Mouse (Mus musculus) stomach, postnatal 0 days (tissue): ENCODE results near the gene Map2k5.

Experiments
- CTCF ChIP-seq: IDR thresholded peaks from 2 replicates; pipeline ENCODE4 v1.5.1; 2016; ENCODE audit warnings: antibody characterized with exemption, low read depth, mild to moderate bottlenecking, moderate library complexity
- EP300 ChIP-seq: optimal IDR thresholded peaks from 2 replicates; pipeline ENCODE3; 2016; ENCODE audit warnings: antibody characterized with exemption

DNA sequence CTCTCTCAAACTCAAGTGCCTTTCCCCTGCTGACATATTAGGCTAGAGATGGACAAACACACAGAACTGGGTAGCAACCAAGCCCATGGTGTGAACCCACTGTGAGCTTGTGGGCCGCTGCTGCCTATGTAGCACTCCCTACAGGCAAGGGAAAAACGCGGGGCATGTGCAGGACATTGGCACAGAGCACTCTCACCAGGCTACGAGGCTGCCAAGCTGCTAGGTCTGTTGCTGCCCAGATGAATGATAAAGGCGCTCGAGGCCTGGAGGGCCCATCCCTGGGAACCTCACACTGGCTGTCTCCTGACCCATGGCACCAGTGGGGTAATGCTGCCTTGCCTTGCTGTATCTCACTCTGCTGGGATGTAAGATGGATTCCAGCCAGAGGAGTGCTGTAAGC lies 31.7 kb downstream of the Map2k5 start:
- TF ChIP-seq CTCF (no peak), EP300 (no peak)
